Mouse (Mus musculus) liver, embryonic 14.5 days (tissue): ENCODE measurements around the gene Tet1. TPM values are rescaled to one million over a fixed set of nuclear protein-coding genes. Genes with fewer than 3 reads are reported as not detected.

Experiments
- ATAC-seq: fragments of 200-750 bp; cut with Nextera tagmentation; 2 replicates; pipeline ENCODE4 v1.8.0; 2017; ENCODE audit warnings: moderate number of reproducible peaks, mild to moderate bottlenecking, moderate library complexity; ENCODE audit not compliant: insufficient read depth
- DNase-seq, 3 experiments: peaks; one replicate each; pipeline ENCODE4 v3.0.0-alpha.2; 2012 to 2013; ENCODE audit warnings: low read depth in 3 of 3, low spot score in 3 of 3
- H3K27ac ChIP-seq: fragments of 300-500 bp; sonication (generic); 2 replicates; pipeline ENCODE4 v1.5.1; 2014; ENCODE audit warnings: moderate library complexity, mild to moderate bottlenecking, control low read depth, inconsistent platforms
- H3K27me3 ChIP-seq: fragments of 300-500 bp; sonication (generic); 2 replicates; pipeline ENCODE4 v1.6.1; 2014; ENCODE audit warnings: mild to moderate bottlenecking, low read length, moderate library complexity; ENCODE audit not compliant: control insufficient read depth, insufficient read depth
- H3K36me3 ChIP-seq: fragments of 300-500 bp; sonication (generic); replicated peaks from 2 replicates; pipeline ENCODE4 v1.6.1; 2014; ENCODE audit warnings: low read depth; ENCODE audit not compliant: control insufficient read depth, insufficient read depth
- H3K4me1 ChIP-seq, 2 experiments: fragments of 200-500 bp in 1 of 2; fragments of 300-500 bp in 1 of 2; sonication (generic) in 1 of 2; replicated peaks; 2 replicates each; pipeline ENCODE4 v1.6.1; 2012 to 2014; ENCODE audit warnings: antibody characterized with exemption in 1 of 2, inconsistent platforms in 1 of 2, low read length in 1 of 2; ENCODE audit not compliant: control insufficient read depth in 2 of 2, insufficient read depth in 2 of 2
- H3K4me2 ChIP-seq: fragments of 300-500 bp; sonication (generic); 2 replicates; pipeline ENCODE4 v1.6.1; 2014; ENCODE audit warnings: low read depth, mild to moderate bottlenecking, control low read depth, moderate library complexity
- H3K4me3 ChIP-seq, 2 experiments: fragments of 200-500 bp in 1 of 2; fragments of 300-500 bp in 1 of 2; sonication (generic) in 1 of 2; 2 replicates each; pipeline ENCODE4 v1.5.1; 2012 to 2014; ENCODE audit warnings: low read depth in 2 of 2, low read length in 2 of 2, mild to moderate bottlenecking in 2 of 2, control low read depth in 1 of 2, inconsistent platforms in 1 of 2, moderate library complexity in 1 of 2; ENCODE audit not compliant: insufficient read depth in 1 of 2
- H3K9ac ChIP-seq: fragments of 300-500 bp; sonication (generic); replicated peaks from 2 replicates; pipeline ENCODE4 v1.6.1; 2014; ENCODE audit warnings: mild to moderate bottlenecking, control low read depth, moderate library complexity
- H3K9me3 ChIP-seq: fragments of 300-500 bp; sonication (generic); 2 replicates; pipeline ENCODE4 v1.6.1; 2016; ENCODE audit warnings: low read length, mixed read lengths; ENCODE audit not compliant: control insufficient read depth
- CTCF ChIP-seq: IDR thresholded peaks from 2 replicates; pipeline ENCODE4 v1.5.1; 2016; ENCODE audit warnings: antibody characterized with exemption, low read depth, control low read depth
- EP300 ChIP-seq: IDR thresholded peaks from 2 replicates; pipeline ENCODE4 v1.6.1; 2016; ENCODE audit warnings: antibody characterized with exemption, low read depth
- WGBS: fragments of 180-500 bp; shearing (Covaris S2); extraction: QIAGEN DNeasy Blood & Tissue Kit; methylation state at CpG from one replicate; pipeline ENCODE4 v1.1.7; 2014; ENCODE audit not compliant: insufficient replicate concordance; 5-methylcytosine and 5-hydroxymethylcytosine counted together
- polyA plus RNA-seq, 2 experiments: library from polyadenylated mRNA; depleted of rRNA in 1 of 2; stranded (reverse) in 1 of 2; unstranded in 1 of 2; fragments of >200 nt; fragmentation: Nextera tagmentation in 1 of 2; extraction: Ambion mirVana in 1 of 2; gene quantifications; 2 replicates each; pipeline versions ENCODE4 v1.2.1 to v1.2.3; 2012 to 2014

Gene Tet1
- polyA plus RNA-seq, 2 experiments = 0.23 to 0.99 TPM

- ATAC-seq (no peak), DNase-seq (no peak)
- Histone ChIP-seq H3K4me3 (no peak overlapping the region), H3K4me2 (no peak overlapping the region), H3K9ac (no peak overlapping the region), H3K36me3 (no peaks in the 10 kb centered on the region), H3K4me1 (no peaks in the 10 kb centered on the region), H3K27me3 (no peaks in the 10 kb centered on the region), H3K27ac (no peak overlapping the region), H3K9me3 (no peaks in the 10 kb centered on the region)
- 69% methylated on average over 4 of the region's 4 CpGs for WGBS
- TF ChIP-seq CTCF (no peak), EP300 (no peak)
These were observed 33.2 kb downstream of the Tet1 start for GRCm38 (mm10) chr10:62875565-62875964.

GRCm38 (mm10) chr10:62874828-62875227 lies 34.0 kb downstream of the Tet1 start:
- H3K36me3 ChIP-seq = no peaks in the 10 kb centered on the region
- no peak overlapping the region for H3K9ac ChIP-seq
- DNase-seq (no peak), ATAC-seq (no peak)
- no peak overlapping the region for H3K4me3 ChIP-seq
- no peaks in the 10 kb centered on the region for H3K27me3 ChIP-seq
- WGBS = 40% methylated on average over 4 of the region's 4 CpGs
- H3K4me2 ChIP-seq = no peak overlapping the region
- no peak overlapping the region for H3K27ac ChIP-seq
- TF ChIP-seq CTCF (no peak), EP300 (no peak)
- no peaks in the 10 kb centered on the region for H3K9me3 ChIP-seq
- H3K4me1 ChIP-seq = no peaks in the 10 kb centered on the region

GRCm38 (mm10) chr10:62866035-62866791 lies 42.6 kb downstream of the Tet1 start:
- Histone ChIP-seq H3K4me2 (peak overlapping the region; percentile 69), H3K9me3 (no peaks in the 10 kb centered on the region), H3K4me3 (peak overlapping the region; percentile 36 to 55; a peak in 1 of 4 replicates), H3K4me1 (peaks cover 0 to 7% of the 10 kb centered on the region in 2 experiments; a peak in 1 of 4 replicates), H3K36me3 (no peaks in the 10 kb centered on the region), H3K27ac (no peak overlapping the region), H3K9ac (no peak overlapping the region), H3K27me3 (no peaks in the 10 kb centered on the region)
- 35% methylated on average over 11 of the region's 11 CpGs for WGBS
- TF ChIP-seq EP300 = no peak
- TF ChIP-seq CTCF = no peak
- ATAC-seq (no peak), DNase-seq (no peak)

- DNase-seq (peak in 1 of 3 experiments; percentile 19), ATAC-seq (peak; percentile 69)
- no peaks in the 10 kb centered on the region for H3K27me3 ChIP-seq
- TF ChIP-seq CTCF = no peak
- no peak for TF ChIP-seq EP300
- H3K4me1 ChIP-seq = peaks cover 0 to 7% of the 10 kb centered on the region in 2 experiments; a peak in 1 of 4 replicates
- H3K9me3 ChIP-seq = no peaks in the 10 kb centered on the region
- peak overlapping the region; percentile 69 for H3K4me2 ChIP-seq
- peak overlapping the region; percentile 36 to 55 for H3K4me3 ChIP-seq
- H3K36me3 ChIP-seq = no peaks in the 10 kb centered on the region
- peak overlapping the region; percentile 12; the same call in 1 of the 2 replicates for H3K9ac ChIP-seq
- H3K27ac ChIP-seq = no peak overlapping the region
- 2% methylated on average over 28 of the region's 28 CpGs for WGBS
These were observed 43.4 kb downstream of the Tet1 start for GRCm38 (mm10) chr10:62865167-62866034.

- no peak for DNase-seq
- TF ChIP-seq CTCF (no peak), EP300 (no peak)
- 24% methylated on average over 3 of the region's 3 CpGs for WGBS
- no peaks in the 10 kb centered on the region for H3K36me3 ChIP-seq
- H3K9ac ChIP-seq = no peak overlapping the region
- no peak for ATAC-seq
- H3K4me1 ChIP-seq = peaks cover 0 to 7% of the 10 kb centered on the region in 2 experiments; a peak in 1 of 4 replicates
- H3K4me3 ChIP-seq = no peak overlapping the region
- no peaks in the 10 kb centered on the region for H3K9me3 ChIP-seq
- H3K4me2 ChIP-seq = no peak overlapping the region
- no peaks in the 10 kb centered on the region for H3K27me3 ChIP-seq
- no peak overlapping the region for H3K27ac ChIP-seq
These were observed 45.2 kb downstream of the Tet1 start for GRCm38 (mm10) chr10:62863563-62863962.
